Mouse (Mus musculus): ENCODE measurements at regions not wholly inside any gene's neighbourhood (a gene's known extent, or its start where the extent isn't known, plus 50 kb on each side); places are given as distances from the start of the nearest gene placed in this dataset.
A peak's percentile ranks its signal among the peaks of the same experiment; 100 is the strongest.

DNA sequence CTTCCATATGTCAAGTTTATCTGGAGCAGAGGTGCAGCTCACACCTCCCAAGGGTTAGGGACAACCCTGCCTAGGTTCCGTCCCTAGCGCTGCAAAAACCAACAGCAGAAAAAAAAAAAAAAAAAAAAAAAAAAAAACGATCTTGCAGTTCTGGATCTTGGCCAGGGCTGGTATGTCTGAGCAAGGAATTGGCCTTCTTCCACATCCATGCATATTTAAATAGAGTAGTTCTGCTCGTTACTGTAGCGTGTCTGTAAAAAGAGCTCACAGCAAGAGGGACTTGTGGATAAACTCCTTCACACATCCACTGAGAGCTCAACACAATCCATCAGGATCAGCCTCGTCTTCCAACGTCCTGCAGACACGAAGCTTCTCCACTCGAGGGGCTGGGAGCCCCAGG lies 639.4 kb upstream of the Adam5 start:
- DNase-seq (ENCODE audit: low spot score): no peak

DNA sequence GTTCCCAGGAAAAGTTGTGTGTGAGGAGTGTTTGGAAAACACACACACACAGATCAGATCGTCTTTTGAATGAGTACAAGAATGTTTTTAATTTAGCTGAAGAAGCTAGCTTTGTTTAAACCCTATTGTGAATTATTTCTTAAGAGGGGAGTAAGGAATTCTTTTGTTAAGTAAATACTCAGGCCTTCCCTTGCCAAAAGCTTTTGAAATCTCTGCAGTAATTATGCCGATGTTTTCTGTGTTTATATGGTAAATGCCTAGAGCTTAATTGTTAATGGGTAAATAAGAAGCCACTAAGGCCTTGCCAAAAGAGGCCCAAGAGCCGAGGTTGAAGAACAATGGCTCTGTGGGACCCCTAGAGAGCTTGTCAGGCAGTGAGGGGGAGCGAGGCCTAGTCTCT lies 638.3 kb upstream of the Adam5 start:
- no peak for DNase-seq (ENCODE audit: low spot score)

DNA sequence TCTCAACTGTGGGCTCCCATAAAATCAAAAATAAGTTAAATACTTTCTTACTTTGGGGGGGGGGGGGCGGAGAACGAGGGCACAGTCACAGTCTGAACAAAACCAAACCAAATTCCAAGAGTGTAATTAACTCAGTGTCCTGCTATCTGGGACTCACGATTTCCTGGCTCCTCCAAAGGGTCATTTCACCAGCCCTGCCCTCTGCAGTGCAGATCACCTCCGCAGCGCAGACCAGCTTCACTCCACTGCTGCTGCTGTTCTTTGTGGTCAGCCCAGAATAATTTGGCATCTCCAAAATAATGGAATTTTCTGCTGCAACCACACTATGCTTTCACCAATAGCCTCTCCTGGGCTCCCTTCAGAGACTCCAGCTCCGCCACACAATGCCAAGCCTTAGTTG lies 631.5 kb upstream of the Adam5 start:
- DNase-seq (ENCODE audit: low spot score): no peak

GRCm38 (mm10) chr8:25454972-25455371 lies 630.8 kb upstream of the Adam5 start:
- DNase-seq (ENCODE audit: low spot score): no peak

DNA sequence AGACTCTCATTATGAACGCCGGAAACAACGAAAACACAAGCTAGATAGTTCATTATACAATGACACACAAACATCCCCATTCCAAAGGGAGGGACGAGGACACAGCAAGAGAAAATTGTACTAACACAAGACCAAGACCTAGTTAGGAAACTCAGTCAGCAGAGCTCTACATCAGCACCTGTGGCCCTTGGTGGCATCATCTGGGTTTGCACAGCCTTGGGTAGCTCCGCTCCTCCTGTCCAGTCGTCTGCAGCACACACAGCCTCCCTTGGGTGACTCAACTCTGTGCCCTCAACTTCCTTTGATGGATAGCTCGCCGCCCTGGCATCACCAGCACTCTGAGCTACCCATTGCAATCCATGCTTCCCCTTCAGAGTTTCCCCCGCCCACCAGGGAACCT lies 629.7 kb upstream of the Adam5 start:
- no peak for DNase-seq (ENCODE audit: low spot score)

DNA sequence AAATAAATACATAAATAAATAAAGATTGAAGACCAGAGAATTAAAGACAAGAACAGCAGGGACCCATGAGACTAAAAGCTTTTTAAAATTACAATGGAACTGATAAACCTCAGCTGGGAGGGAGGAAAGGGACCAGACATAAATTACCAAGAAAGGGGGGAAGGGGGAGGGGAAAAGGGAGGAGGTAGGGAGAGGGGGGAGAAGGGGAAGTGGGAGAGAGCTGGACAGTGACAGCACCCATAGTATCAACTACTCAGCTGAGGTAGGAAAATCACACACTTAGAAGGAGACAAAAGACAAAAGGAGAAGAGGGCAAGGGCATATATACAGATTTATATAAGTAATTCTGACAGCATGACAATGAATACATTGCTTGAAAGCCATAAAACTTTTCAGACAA lies 626.4 kb upstream of the Adam5 start:
- no peak for DNase-seq (ENCODE audit: low spot score)

- no peak for DNase-seq (ENCODE audit: low spot score)
These were observed 625.4 kb upstream of the Adam5 start for GRCm38 (mm10) chr8:25449590-25449989.

- no peak for DNase-seq (ENCODE audit: low spot score)
These were observed 623.7 kb upstream of the Adam5 start for GRCm38 (mm10) chr8:25447900-25448299.

DNA sequence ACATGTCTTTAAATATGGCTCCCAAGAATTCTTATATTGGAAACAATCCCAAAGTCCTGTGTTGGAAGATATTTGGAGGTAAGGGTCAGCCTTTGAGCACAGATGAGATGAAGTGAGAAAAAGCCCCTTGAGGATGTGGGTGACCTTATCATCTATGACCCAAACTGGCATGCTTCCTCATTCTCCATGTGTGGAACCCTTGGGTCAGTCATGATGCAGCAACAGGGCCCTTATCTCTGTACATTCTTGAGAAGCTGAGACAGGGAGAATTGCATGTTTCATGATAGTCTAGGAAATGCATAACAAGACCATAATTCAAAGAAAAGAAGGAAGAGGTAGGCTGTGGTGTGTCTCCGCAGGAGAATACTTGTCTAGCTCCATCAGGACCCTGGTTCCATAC lies 621.8 kb upstream of the Adam5 start:
- DNase-seq (ENCODE audit: low spot score): no peak

GRCm38 (mm10) chr8:25445054-25445453 lies 620.9 kb upstream of the Adam5 start:
- DNase-seq (ENCODE audit: low spot score): no peak

DNA sequence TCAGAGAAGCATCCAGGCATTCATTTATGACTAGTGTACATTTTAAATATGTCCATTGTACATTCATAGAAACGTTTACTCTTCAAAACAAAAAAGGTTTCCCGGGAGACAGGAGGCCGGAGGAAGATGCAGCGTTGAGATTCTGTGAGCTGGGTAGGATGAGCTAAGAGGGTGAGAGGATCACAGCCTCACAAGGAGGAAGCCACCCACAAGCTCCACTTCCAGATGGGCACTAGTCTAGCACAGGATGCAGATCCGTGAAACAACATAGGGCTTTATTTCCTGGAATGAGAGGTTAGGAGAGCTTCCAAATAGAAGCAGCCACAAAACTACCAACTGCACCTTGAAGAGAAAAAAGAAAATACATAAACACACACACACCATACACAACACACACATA lies 619.4 kb upstream of the Adam5 start:
- no peak for DNase-seq (ENCODE audit: low spot score)

DNA sequence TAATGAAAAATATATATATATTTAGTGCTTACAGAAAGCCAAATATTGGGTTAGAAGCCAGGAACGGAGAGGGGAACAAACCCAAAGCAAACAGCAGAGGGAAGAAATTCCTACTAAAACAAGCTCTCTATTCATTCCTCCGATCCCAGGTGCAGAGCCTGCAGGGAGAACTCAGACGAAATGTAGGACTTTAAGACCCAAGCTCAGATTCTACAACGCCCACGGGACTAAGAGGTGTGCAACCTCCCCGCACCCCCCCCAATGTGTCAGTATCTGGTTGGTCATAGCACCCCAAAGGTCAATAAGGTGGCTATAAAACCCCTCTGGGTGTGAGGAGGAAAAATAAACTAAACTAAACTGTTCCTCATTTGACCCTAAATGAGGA lies 616.9 kb upstream of the Adam5 start:
- DNase-seq (ENCODE audit: low spot score): no peak

GRCm38 (mm10) chr8:25440391-25441056 lies 616.4 kb upstream of the Adam5 start:
- DNase-seq (ENCODE audit: low spot score): peak; percentile 25

DNA sequence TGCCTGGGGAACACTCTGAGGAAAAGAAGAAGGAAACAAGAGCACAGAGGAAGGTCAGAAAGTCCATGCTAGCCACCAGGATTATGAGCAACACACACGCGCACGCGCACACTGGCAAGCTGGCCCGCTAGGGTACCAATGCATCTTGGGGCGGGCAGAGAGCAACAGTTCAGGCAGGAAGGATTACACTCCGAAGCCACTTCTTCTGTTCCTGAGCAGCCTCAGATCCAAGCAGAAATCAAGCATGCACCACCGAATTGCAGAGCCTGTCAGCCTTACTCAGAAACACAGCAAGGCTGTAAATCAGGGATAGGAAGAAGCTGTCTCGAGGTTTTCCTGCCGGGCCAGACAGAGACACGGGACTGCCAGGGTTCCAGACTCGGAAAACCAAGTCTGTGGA lies 615.8 kb upstream of the Adam5 start:
- peak; percentile 22 for DNase-seq (ENCODE audit: low spot score)

DNA sequence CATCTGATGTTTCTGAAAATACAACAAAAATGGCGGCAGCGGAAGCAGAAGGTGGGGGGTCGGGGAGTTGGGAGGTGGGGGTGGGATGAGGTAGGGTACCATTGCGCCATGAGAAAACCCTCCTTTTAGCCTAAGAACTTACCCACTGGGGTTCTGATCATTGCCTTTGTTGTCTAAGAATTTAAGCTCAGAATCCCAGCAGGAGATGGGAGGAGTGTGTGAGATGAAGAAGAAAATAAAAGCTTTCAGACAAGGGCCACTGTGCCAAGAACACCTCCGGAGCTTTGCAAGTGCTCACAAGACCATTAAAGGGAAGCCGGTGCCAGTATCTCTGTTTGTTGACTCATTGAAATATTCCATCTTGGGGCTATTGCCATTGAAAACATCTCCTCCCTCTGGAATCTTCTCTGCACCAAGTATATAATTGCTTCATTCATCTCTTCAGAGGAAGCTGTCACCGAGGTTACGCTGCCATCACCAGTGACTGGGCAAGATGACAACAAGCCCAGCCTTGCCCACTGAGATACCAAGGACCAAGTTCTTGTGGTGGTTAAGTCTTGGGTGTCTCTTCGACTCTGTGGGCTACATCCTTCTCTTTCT lies 614.0 kb upstream of the Adam5 start:
- no peak for DNase-seq (ENCODE audit: low spot score)

DNA sequence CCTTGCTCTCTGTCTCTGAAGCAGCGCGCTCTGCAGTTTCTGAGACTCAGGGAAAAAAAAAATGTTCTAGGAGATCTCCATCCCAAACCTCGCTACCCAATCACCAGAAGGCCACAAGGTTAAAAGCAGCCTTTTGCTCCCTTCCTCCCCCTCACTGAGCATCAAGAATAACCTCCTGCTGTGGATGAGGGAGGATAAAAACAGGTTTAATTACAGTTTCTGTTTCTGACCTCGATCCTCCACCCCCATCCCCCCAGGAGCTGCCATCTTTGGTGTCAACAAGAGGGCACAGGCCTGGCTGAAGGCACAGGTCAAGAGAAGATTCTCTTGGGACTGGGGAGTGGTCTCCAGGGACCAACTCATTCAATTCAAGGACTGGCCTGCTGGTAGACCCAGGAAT lies 613.0 kb upstream of the Adam5 start:
- no peak for DNase-seq (ENCODE audit: low spot score)

GRCm38 (mm10) chr8:25430552-25430951 lies 606.4 kb upstream of the Adam5 start:
- DNase-seq (ENCODE audit: low spot score): no peak

- DNase-seq (ENCODE audit: low spot score): no peak
These were observed 605.8 kb upstream of the Adam5 start for GRCm38 (mm10) chr8:25429846-25430482.

GRCm38 (mm10) chr8:25428761-25429160 lies 604.6 kb upstream of the Adam5 start:
- no peak for DNase-seq (ENCODE audit: low spot score)

GRCm38 (mm10) chr8:25426207-25426606 lies 602.0 kb upstream of the Adam5 start:
- no peak for DNase-seq (ENCODE audit: low spot score)

DNA sequence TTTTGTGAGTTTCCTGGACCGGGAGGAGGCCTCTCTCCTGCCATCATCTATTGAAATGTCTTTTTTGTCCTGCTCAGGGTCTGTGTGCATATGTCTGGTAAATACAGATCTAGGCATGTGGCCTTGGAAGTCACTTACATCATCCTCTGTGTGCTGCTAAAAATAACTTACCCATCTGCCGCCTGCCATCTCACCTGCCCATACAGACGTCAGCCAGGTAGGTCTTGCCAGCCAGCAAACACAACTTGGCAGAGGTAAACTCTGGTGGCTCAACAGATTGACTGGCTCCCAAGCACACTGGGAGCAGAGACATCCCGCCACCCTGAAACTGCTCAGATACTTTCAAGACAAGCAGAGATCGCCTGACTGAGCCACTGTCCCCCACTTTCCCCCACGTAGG lies 597.3 kb upstream of the Adam5 start:
- DNase-seq (ENCODE audit: low spot score): no peak

DNA sequence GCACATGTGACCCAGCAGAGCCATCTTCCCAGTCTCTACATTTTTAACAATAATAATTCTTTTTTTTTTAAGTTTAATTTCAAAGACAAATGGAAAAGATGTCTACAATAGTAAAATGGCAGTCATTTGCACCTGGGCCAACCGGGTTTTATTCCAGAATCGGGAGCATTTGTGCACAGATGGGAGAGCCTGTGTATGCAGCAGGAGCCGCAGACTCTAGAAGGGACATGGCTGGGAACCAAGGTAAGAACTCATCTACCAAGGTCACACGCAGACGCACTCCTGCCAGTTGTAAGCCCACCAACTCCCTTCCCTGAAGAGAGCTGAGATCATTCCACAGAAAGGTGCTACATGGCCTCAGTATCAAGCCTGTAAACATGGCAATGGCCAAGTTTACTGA lies 586.4 kb upstream of the Adam5 start:
- no peak for DNase-seq (ENCODE audit: low spot score)

GRCm38 (mm10) chr8:25407862-25408261 lies 583.7 kb upstream of the Adam5 start:
- DNase-seq (ENCODE audit: low spot score): no peak

- DNase-seq (ENCODE audit: low spot score): no peak
These were observed 568.6 kb upstream of the Adam5 start for GRCm38 (mm10) chr8:25392766-25393166.
